8 mouse cellular contexts compared by ENCODE assay signal in genomic region chr8:70152537-70153257, GRCm38 (mm10). TPM values are rescaled to one million over a fixed set of nuclear protein-coding genes. Genes with fewer than 3 reads are reported as not detected.
DNase-seq lines count a peak whose midpoint lies in the region; ATAC-seq and TF ChIP-seq lines count a peak whose summit lies in the region.

No protein-coding gene starts in this region.

- peak overlapping the region; percentile 48 for H3K4me2 ChIP-seq in heart, embryonic 16.5 days (ENCODE audit: low read depth, low read length)

- no peak for TF ChIP-seq CTCF in E14TG2a.4 (conservative IDR thresholded peaks at IDR 0.05; ENCODE audit: low read length)

- no peak overlapping the region for H3K27ac ChIP-seq in heart, embryonic 16.5 days (ENCODE audit: low read length)

- H3K4me3 ChIP-seq in E14TG2a.4 (replicated peaks; ENCODE audit: low read length): peak overlapping the region; percentile 48
- peak overlapping the region; percentile 9; the same call in 1 of the 2 replicates for H3K4me3 ChIP-seq in heart, embryonic 16.5 days (ENCODE audit: low read length)

- WGBS in heart, embryonic 16.5 days: 15% methylated on average over 22 of the region's 22 CpGs

- ATAC-seq in erythroid progenitor cell, adult 5-6 weeks (replicated peaks; ENCODE audit: low FRiP score, poor library complexity, severe bottlenecking): peak; percentile 98
- peak; percentile 89 for ATAC-seq in heart, embryonic 16.5 days (replicated peaks; ENCODE audit: extremely low read depth, insufficient read depth, low FRiP score)

- H3K4me1 ChIP-seq in E14TG2a.4 (replicated peaks; ENCODE audit: low read depth, low read length): peaks cover 26% of the 10 kb centered on the region
- peaks cover 6% of the 10 kb centered on the region; the same call in 1 of the 2 replicates for H3K4me1 ChIP-seq in heart, embryonic 16.5 days (ENCODE audit: control insufficient read depth, insufficient read depth, low read length)

- H3K27me3 ChIP-seq in E14TG2a.4 (ENCODE audit: insufficient read depth, low read length): peaks cover 8% of the 10 kb centered on the region; the same call in 1 of the 2 replicates
- H3K27me3 ChIP-seq in heart, embryonic 16.5 days (ENCODE audit: control insufficient read depth, insufficient read depth, low read length): peaks cover 8% of the 10 kb centered on the region

- H3K36me3 ChIP-seq in E14TG2a.4 (ENCODE audit: insufficient read depth, low read length): no peaks in the 10 kb centered on the region
- H3K36me3 ChIP-seq in heart, embryonic 16.5 days (ENCODE audit: control insufficient read depth, insufficient read depth): no peaks in the 10 kb centered on the region

- no peaks in the 10 kb centered on the region for H3K9me3 ChIP-seq in E14TG2a.4 (ENCODE audit: low read length)
- H3K9me3 ChIP-seq in heart, embryonic 16.5 days (replicated peaks; ENCODE audit: control insufficient read depth, low read length): no peaks in the 10 kb centered on the region; the same call in 1 of the 2 replicates

- no peak overlapping the region for H3K9ac ChIP-seq in heart, embryonic 16.5 days (ENCODE audit: low read length)

- DNase-seq in adrenal gland, adult (ENCODE audit: inconsistent age in 2 of 2, low spot score in 1 of 2): peak; percentile 68 to 83
- peak; percentile 87 for DNase-seq in kidney, postnatal 14 days
- peak; percentile 91 for DNase-seq in lung, postnatal 10 days
- peak; percentile 67 for DNase-seq in ovary, postnatal 36 days (ENCODE audit: low spot score)
- peak; percentile 83 for DNase-seq in thymus, postnatal 25 days

RNA-seq across cellular contexts. Expression of gene Mef2b, which starts 13.2 kb away (rescaled TPM):
- not detected in 2 replicates for total RNA-seq in erythroid progenitor cell, adult 5-6 weeks (2015; ENCODE audit: low replicate concordance)
- not detected in 2 replicates for total RNA-seq in erythroid progenitor cell, adult 5-6 weeks (2017; ENCODE audit: low replicate concordance)
- 0.51 and 1.1 TPM in 2 replicates for polyA plus RNA-seq in heart, embryonic 16.5 days (2015; fragmentation: Nextera tagmentation; extraction: Ambion mirVana)

RNA-seq across cellular contexts. Expression of gene Borcs8, which starts 13.4 kb away (rescaled TPM):
- total RNA-seq in erythroid progenitor cell, adult 5-6 weeks (2015; ENCODE audit: low replicate concordance): 18.7 and 20.5 TPM in 2 replicates
- 17.3 and 24.7 TPM in 2 replicates for total RNA-seq in erythroid progenitor cell, adult 5-6 weeks (2017; ENCODE audit: low replicate concordance)
- polyA plus RNA-seq in heart, embryonic 16.5 days (2015; fragmentation: Nextera tagmentation; extraction: Ambion mirVana): 38.0 and 40.1 TPM in 2 replicates

RNA-seq across cellular contexts. Expression of gene Rfxank, which starts 13.7 kb away (rescaled TPM):
- total RNA-seq in erythroid progenitor cell, adult 5-6 weeks (2015; ENCODE audit: low replicate concordance): 5.8 and 16.3 TPM in 2 replicates
- total RNA-seq in erythroid progenitor cell, adult 5-6 weeks (2017; ENCODE audit: low replicate concordance): 2.3 and 4.9 TPM in 2 replicates
- 18.9 and 21.0 TPM in 2 replicates for polyA plus RNA-seq in heart, embryonic 16.5 days (2015; fragmentation: Nextera tagmentation; extraction: Ambion mirVana)

RNA-seq across cellular contexts. Expression of gene Tmem161a, which starts 19.5 kb away (rescaled TPM):
- total RNA-seq in erythroid progenitor cell, adult 5-6 weeks (2015; ENCODE audit: low replicate concordance): 2.9 and 14.1 TPM in 2 replicates
- 4.9 and 6.5 TPM in 2 replicates for total RNA-seq in erythroid progenitor cell, adult 5-6 weeks (2017; ENCODE audit: low replicate concordance)
- 88.9 and 103 TPM in 2 replicates for polyA plus RNA-seq in heart, embryonic 16.5 days (2015; fragmentation: Nextera tagmentation; extraction: Ambion mirVana)

RNA-seq across cellular contexts. Expression of gene Nr2c2ap, which starts 21.6 kb away (rescaled TPM):
- 8.3 TPM in 1 of 2 replicates, not detected in the other for total RNA-seq in erythroid progenitor cell, adult 5-6 weeks (2015; ENCODE audit: low replicate concordance)
- total RNA-seq in erythroid progenitor cell, adult 5-6 weeks (2017; ENCODE audit: low replicate concordance): 2.3 TPM in 1 of 2 replicates, not detected in the other
- 35.7 and 37.8 TPM in 2 replicates for polyA plus RNA-seq in heart, embryonic 16.5 days (2015; fragmentation: Nextera tagmentation; extraction: Ambion mirVana)
